Mouse (Mus musculus) heart, adult 2 months (tissue): ENCODE measurements around the gene Crk.

Source experiments
- CTCF ChIP-seq: fragments of 200-600 bp; IDR thresholded peaks from 2 replicates; pipeline ENCODE4 v1.8.1; 2022; ENCODE audit warnings: antibody characterized with exemption, mild to moderate bottlenecking, moderate library complexity
- EP300 ChIP-seq: fragments of 200-500 bp; IDR thresholded peaks from 2 replicates; pipeline ENCODE4 v1.6.1; 2011; ENCODE audit warnings: low read depth, low read length, control low read depth; ENCODE audit not compliant: insufficient read depth
- POLR2A ChIP-seq: fragments of 200-500 bp; IDR thresholded peaks from 2 replicates; pipeline ENCODE4 v1.6.1; 2011; ENCODE audit warnings: mild to moderate bottlenecking, low read depth, low read length, control low read depth; ENCODE audit not compliant: insufficient read depth

- no peak for TF ChIP-seq CTCF
- TF ChIP-seq POLR2A: no peak
- TF ChIP-seq EP300: no peak
Measured at GRCm38 (mm10) chr11:75666296-75666695, 12.8 kb upstream of the Crk start.
